29 mouse cellular contexts compared by ENCODE assay signal in genomic region chr19:53343174-53343881, GRCm38 (mm10). TPM values are rescaled to one million over a fixed set of nuclear protein-coding genes. Genes with fewer than 3 reads are reported as not detected.
DNase-seq lines count a peak whose midpoint lies in the region; ATAC-seq and TF ChIP-seq lines count a peak whose summit lies in the region.
"Had no signal": no experiment of that assay in that cellular context is flagged by ENCODE, and none has a peak within 500 bp of the region (broad histone marks: within the 10 kb centered on the region; RNA-seq: fewer than 3 reads in every experiment).

No protein-coding gene starts in this region.

- H3K36me3 ChIP-seq in heart, embryonic 16.5 days (ENCODE audit: control insufficient read depth, insufficient read depth), result 0 out of 2 replicates have a peak, but pooled peaks cover 5% of the 10 kb centered on the region
- H3K36me3 ChIP-seq in heart, embryonic 11.5 days (ENCODE audit: control insufficient read depth, insufficient read depth, low read length), result no peaks in the 10 kb centered on the region

- peak; percentile 16; the same call in 1 of the 2 replicates for TF ChIP-seq CTCF in layer of hippocampus, adult 2 months (conservative IDR thresholded peaks at IDR 0.05)

- no peak; the same call in 1 of the 2 replicates for ATAC-seq in heart, embryonic 16.5 days (replicated peaks; ENCODE audit: extremely low read depth, insufficient read depth, low FRiP score)
- no peak for ATAC-seq in heart, embryonic 11.5 days (replicated peaks; ENCODE audit: insufficient number of reproducible peaks, low FRiP score, low TSS enrichment)
- ATAC-seq: CD4-positive, CD25-positive, alpha-beta regulatory T cell, adult 4 months; forebrain, embryonic 13.5 days; hindbrain, postnatal 0 days had no signal

- H3K4me2 ChIP-seq in heart, embryonic 16.5 days (ENCODE audit: low read depth, low read length), result no peak overlapping the region
- H3K4me2 ChIP-seq in heart, embryonic 11.5 days, result no peak overlapping the region
- H3K4me2 ChIP-seq: embryonic facial prominence, embryonic 15.5 days; forebrain, embryonic 13.5 days; hindbrain, embryonic 13.5 days had no signal

- 80% methylated on average over 13 of the region's 13 CpGs for WGBS in heart, embryonic 16.5 days
- 87% methylated on average over 13 of the region's 13 CpGs for WGBS in heart, embryonic 11.5 days (ENCODE audit: insufficient replicate concordance)

- peak; percentile 52 to 60 for DNase-seq in cerebellum, adult 18-20 months
- no peak for DNase-seq in cerebellum, adult 8-10 months
- no peak for DNase-seq in layer of hippocampus, adult 2 months (ENCODE audit: low spot score in 2 of 2)
- no peak for DNase-seq in layer of hippocampus, postnatal 14 days (ENCODE audit: low spot score in 2 of 2)
- DNase-seq in brain, adult 2 months (ENCODE audit: low read depth, low spot score), result peak; percentile 58
- DNase-seq in natural killer cell, adult 2 months (ENCODE audit: low spot score in 2 of 2), result no peak
- DNase-seq: adrenal gland, adult 8-10 months; adrenal gland, postnatal 36 days; B cell, adult 2 months; cerebellum, adult 11 months; cerebellum, postnatal 10 days; embryo, embryonic 11 days; gastrocnemius, postnatal 36 days; heart, postnatal 14 days had no signal

- no peaks in the 10 kb centered on the region for H3K27me3 ChIP-seq in heart, embryonic 16.5 days (ENCODE audit: control insufficient read depth, insufficient read depth, low read length)
- H3K27me3 ChIP-seq in heart, embryonic 11.5 days (ENCODE audit: control insufficient read depth, insufficient read depth, low read length), result no peaks in the 10 kb centered on the region
- H3K27me3 ChIP-seq: embryonic facial prominence, embryonic 15.5 days; forebrain, embryonic 13.5 days; hindbrain, embryonic 13.5 days had no signal

- H3K4me1 ChIP-seq in heart, embryonic 16.5 days (ENCODE audit: control insufficient read depth, insufficient read depth, low read length), result peaks cover 13% of the 10 kb centered on the region
- H3K4me1 ChIP-seq in heart, embryonic 11.5 days (ENCODE audit: control insufficient read depth, insufficient read depth, low read length), result peaks cover 5% of the 10 kb centered on the region; the same call in 1 of the 2 replicates

- no peaks in the 10 kb centered on the region for H3K9me3 ChIP-seq in heart, embryonic 16.5 days (replicated peaks; ENCODE audit: control insufficient read depth, low read length)
- H3K9me3 ChIP-seq in heart, embryonic 11.5 days (replicated peaks; ENCODE audit: control insufficient read depth, low read length), result no peaks in the 10 kb centered on the region
- H3K9me3 ChIP-seq: embryonic facial prominence, embryonic 15.5 days; forebrain, embryonic 13.5 days; G1E; hindbrain, embryonic 13.5 days had no signal

- H3K27ac ChIP-seq in heart, embryonic 16.5 days (ENCODE audit: low read length), result 0 out of 2 replicates have a peak overlapping the region, but pooled peaks have one; percentile 4
- no peak overlapping the region for H3K27ac ChIP-seq in heart, embryonic 11.5 days (ENCODE audit: low read depth, low read length)
- H3K27ac ChIP-seq in layer of hippocampus, adult 2 months, result no peak overlapping the region
- H3K27ac ChIP-seq: embryonic facial prominence, embryonic 15.5 days; forebrain, embryonic 13.5 days; hindbrain, postnatal 0 days had no signal

- H3K4me3 ChIP-seq in heart, embryonic 16.5 days (ENCODE audit: low read length), result no peak overlapping the region
- H3K4me3 ChIP-seq in heart, embryonic 11.5 days (ENCODE audit: low read depth, low read length), result no peak overlapping the region
- no peak overlapping the region for H3K4me3 ChIP-seq in layer of hippocampus, adult 2 months
- H3K4me3 ChIP-seq: embryonic facial prominence, embryonic 15.5 days; erythroblast, embryonic 14.5 days; forebrain, embryonic 13.5 days; hindbrain, embryonic 13.5 days had no signal

- no peak overlapping the region for H3K9ac ChIP-seq in heart, embryonic 16.5 days (ENCODE audit: low read length)
- H3K9ac ChIP-seq in heart, embryonic 11.5 days (ENCODE audit: low read depth, low read length), result no peak overlapping the region
- H3K9ac ChIP-seq: embryonic facial prominence, embryonic 15.5 days; forebrain, embryonic 13.5 days; hindbrain, embryonic 13.5 days had no signal

RNA-seq across cellular contexts. Expression of gene Gm10197, which starts 28.2 kb away (rescaled TPM):
- polyA plus RNA-seq in heart, embryonic 16.5 days (2015; fragmentation: Nextera tagmentation; extraction: Ambion mirVana), result 3.5 TPM in 1 of 2 replicates, not detected in the other
- polyA plus RNA-seq in heart, embryonic 11.5 days (2014; fragmentation: Nextera tagmentation; extraction: Ambion mirVana), result 2.1 and 3.5 TPM in 2 replicates
- total RNA-seq in layer of hippocampus, adult 2 months (2021), result not detected
- not detected for total RNA-seq in layer of hippocampus, postnatal 14 days (2021)
- total RNA-seq: adrenal gland, adult 8-10 months; adrenal gland, postnatal 36 days; common myeloid progenitor, adult 5-6 weeks; gastrocnemius, adult 8-10 months; gastrocnemius, postnatal 36 days; heart, postnatal 14 days; hematopoietic stem cell, adult 5-6 weeks; hindbrain, postnatal 0 days had no signal
- polyA plus RNA-seq: brain, embryonic 14.5 days; CD4-positive, CD25-positive, alpha-beta regulatory T cell, adult 4 months; embryonic facial prominence, embryonic 11.5 days; embryonic facial prominence, embryonic 15.5 days; erythroblast, embryonic 14.5 days; forebrain, embryonic 13.5 days; G1E; heart, embryonic 14.5 days; hindbrain, embryonic 13.5 days; hindbrain, postnatal 0 days had no signal

RNA-seq across cellular contexts. Expression of gene Mxi1, which starts 33.0 kb away (rescaled TPM):
- 28.7 and 40.7 TPM in 2 replicates for polyA plus RNA-seq in heart, embryonic 16.5 days (2015; fragmentation: Nextera tagmentation; extraction: Ambion mirVana)
- polyA plus RNA-seq in heart, embryonic 11.5 days (2014; fragmentation: Nextera tagmentation; extraction: Ambion mirVana), result 33.1 and 36.6 TPM in 2 replicates
- total RNA-seq in layer of hippocampus, adult 2 months (2021), result 10 to 100 TPM; 62.8 to 68.6 TPM
- total RNA-seq in layer of hippocampus, postnatal 14 days (2021), result 10 to 100 TPM; 61.0 to 67.0 TPM

RNA-seq across cellular contexts. Expression of gene Smndc1, which starts 47.0 kb away (rescaled TPM):
- polyA plus RNA-seq in heart, embryonic 16.5 days (2015; fragmentation: Nextera tagmentation; extraction: Ambion mirVana), result 25.5 and 28.0 TPM in 2 replicates
- polyA plus RNA-seq in heart, embryonic 11.5 days (2014; fragmentation: Nextera tagmentation; extraction: Ambion mirVana), result 38.4 and 40.0 TPM in 2 replicates
- 10 to 100 TPM; 39.9 to 40.7 TPM for total RNA-seq in layer of hippocampus, adult 2 months (2021)
- total RNA-seq in layer of hippocampus, postnatal 14 days (2021), result 10 to 100 TPM; 34.9 to 36.8 TPM

Comparison
In these comparisons a context has a peak if more than half of its experiments do, and no peak if none do; other contexts are left out.
1. DNase-seq: peak in cerebellum, adult 18-20 months (2 of 2) and brain, adult 2 months (single experiment); none in cerebellum, adult 8-10 months (single experiment), layer of hippocampus, adult 2 months (0 of 2), layer of hippocampus, postnatal 14 days (0 of 2) and natural killer cell, adult 2 months (0 of 2).